Mouse (Mus musculus): Measurements from ENCODE around the gene Minpp1.
A peak's percentile ranks its signal among the peaks of the same experiment; 100 is the strongest.

Minpp1 gene

DNA sequence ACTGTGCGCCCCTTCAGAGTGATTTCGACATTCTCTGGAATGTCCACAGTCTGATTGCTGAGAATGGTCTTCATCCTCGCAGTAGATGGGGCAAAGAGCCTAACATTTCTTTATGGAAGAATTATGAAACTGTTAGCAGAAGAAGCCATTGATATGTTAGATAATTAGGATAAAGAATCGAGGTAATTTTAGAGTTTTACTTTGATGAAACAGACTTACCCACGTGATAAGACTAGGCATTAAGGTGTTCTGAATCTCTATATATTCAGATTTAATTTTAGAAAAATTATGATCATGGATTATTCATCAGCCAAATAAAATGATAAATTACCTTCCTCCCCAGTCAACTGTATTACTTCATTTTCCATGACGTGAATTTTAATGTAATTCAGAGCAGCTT lies 19.1 kb upstream of the Minpp1 start, which contains the start of gene Rpl9-ps6:
Rpl9-ps6 (minus strand) TSS at position 101 of the 400 bp plus-strand sequence.
- Histone ChIP-seq H3K4me1 (replicated peaks; ENCODE audit: low read depth, low read length) (no peaks in the 10 kb centered on the region), H3K27me3 (ENCODE audit: insufficient read depth, low read length) (no peaks in the 10 kb centered on the region), H3K36me3 (ENCODE audit: insufficient read depth, low read length) (no peaks in the 10 kb centered on the region), H3K9me3 (ENCODE audit: low read length) (no peaks in the 10 kb centered on the region), H3K4me3 (replicated peaks; ENCODE audit: low read length) (no peak within 1 kb of the TSS)
- TF ChIP-seq POU5F1 (IDR thresholded peaks at IDR 0.05; ENCODE audit: borderline replicate concordance, low read length), result no peak
- no peak for TF ChIP-seq CTCF (conservative IDR thresholded peaks at IDR 0.05; ENCODE audit: low read length)
- no peak for TF ChIP-seq NANOG (IDR thresholded peaks at IDR 0.05; ENCODE audit: borderline replicate concordance, low read length)

DNA sequence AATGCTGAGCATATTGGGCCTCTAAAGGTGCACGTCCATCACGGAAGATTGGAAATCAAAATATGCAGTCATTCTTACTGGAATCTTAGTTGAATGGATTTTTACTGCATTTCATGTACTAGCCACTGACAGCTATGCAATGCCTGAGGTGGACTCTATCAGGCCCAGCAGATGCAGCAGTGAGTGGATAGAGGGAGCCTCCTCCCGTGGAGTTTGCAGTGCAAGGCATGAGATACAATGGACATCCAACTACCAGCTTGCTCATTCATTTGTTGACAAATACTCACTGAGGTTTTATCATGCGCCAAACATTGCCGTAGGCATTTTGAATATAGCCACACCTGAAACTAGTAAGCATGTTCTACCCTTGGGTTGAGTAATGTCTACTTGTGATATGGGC lies 18.2 kb upstream of the Minpp1 start:
- Histone ChIP-seq H3K4me3 (replicated peaks; ENCODE audit: low read length) (no peak overlapping the region), H3K4me1 (replicated peaks; ENCODE audit: low read depth, low read length) (no peaks in the 10 kb centered on the region), H3K27me3 (ENCODE audit: insufficient read depth, low read length) (no peaks in the 10 kb centered on the region), H3K9me3 (ENCODE audit: low read length) (no peaks in the 10 kb centered on the region), H3K36me3 (ENCODE audit: insufficient read depth, low read length) (no peaks in the 10 kb centered on the region)
- TF ChIP-seq NANOG (IDR thresholded peaks at IDR 0.05; ENCODE audit: borderline replicate concordance, low read length) (no peak), POU5F1 (IDR thresholded peaks at IDR 0.05; ENCODE audit: borderline replicate concordance, low read length) (no peak)

GRCm38 (mm10) chr19:32470059-32470497 lies 15.5 kb upstream of the Minpp1 start:
- H3K9me3 ChIP-seq (ENCODE audit: low read length), result no peaks in the 10 kb centered on the region
- H3K27me3 ChIP-seq (ENCODE audit: insufficient read depth, low read length), result no peaks in the 10 kb centered on the region
- H3K4me3 ChIP-seq (replicated peaks; ENCODE audit: low read length), result no peak overlapping the region
- H3K4me1 ChIP-seq (replicated peaks; ENCODE audit: low read depth, low read length), result no peaks in the 10 kb centered on the region
- TF ChIP-seq POU5F1 (IDR thresholded peaks at IDR 0.05; ENCODE audit: borderline replicate concordance, low read length), result no peak
- TF ChIP-seq NANOG (IDR thresholded peaks at IDR 0.05; ENCODE audit: borderline replicate concordance, low read length), result no peak
- TF ChIP-seq CTCF (conservative IDR thresholded peaks at IDR 0.05; ENCODE audit: low read length), result peak; percentile 99
- no peaks in the 10 kb centered on the region for H3K36me3 ChIP-seq (ENCODE audit: insufficient read depth, low read length)

DNA sequence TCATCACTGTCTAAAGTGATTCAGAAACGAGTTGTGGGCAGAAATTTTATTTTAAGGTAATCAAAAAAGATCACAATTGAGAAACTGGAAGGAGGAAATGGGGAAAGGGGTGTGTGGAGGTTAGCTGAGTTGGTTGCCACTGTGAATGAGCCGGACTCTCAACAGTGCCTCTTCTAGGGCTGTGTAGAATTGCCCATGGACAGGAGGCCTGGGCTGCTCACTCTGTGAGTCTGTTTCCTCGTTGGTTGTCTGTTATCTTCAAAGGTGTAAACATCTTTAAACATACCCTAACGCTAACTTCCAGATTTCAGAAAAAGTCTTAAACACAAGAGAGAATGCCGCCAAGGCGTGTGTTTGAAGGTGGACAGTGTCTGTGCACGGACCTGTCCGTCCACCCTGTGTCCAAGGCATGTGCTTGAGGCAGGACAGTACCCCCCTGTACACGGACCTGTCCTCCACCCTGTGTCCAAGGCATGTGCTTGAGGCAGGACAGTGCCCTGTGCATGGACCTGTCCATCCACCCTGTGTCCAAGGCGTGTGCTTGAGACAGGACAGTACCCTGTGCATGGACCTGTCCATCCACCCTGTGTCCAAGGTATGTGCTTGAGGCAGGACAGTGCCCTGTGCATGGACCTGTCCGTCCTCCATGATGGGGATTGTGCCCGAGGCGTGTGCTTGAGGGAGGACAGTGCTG lies 14.9 kb upstream of the Minpp1 start:
- Histone ChIP-seq H3K27me3 (ENCODE audit: insufficient read depth, low read length) (no peaks in the 10 kb centered on the region), H3K4me1 (replicated peaks; ENCODE audit: low read depth, low read length) (no peaks in the 10 kb centered on the region), H3K9me3 (ENCODE audit: low read length) (no peaks in the 10 kb centered on the region), H3K36me3 (ENCODE audit: insufficient read depth, low read length) (no peaks in the 10 kb centered on the region), H3K4me3 (replicated peaks; ENCODE audit: low read length) (no peak overlapping the region)
- TF ChIP-seq NANOG (IDR thresholded peaks at IDR 0.05; ENCODE audit: borderline replicate concordance, low read length) (no peak), POU5F1 (IDR thresholded peaks at IDR 0.05; ENCODE audit: borderline replicate concordance, low read length) (no peak), CTCF (conservative IDR thresholded peaks at IDR 0.05; ENCODE audit: low read length) (no peak)

- TF ChIP-seq NANOG (IDR thresholded peaks at IDR 0.05; ENCODE audit: borderline replicate concordance, low read length), result no peak
- no peak for TF ChIP-seq CTCF (conservative IDR thresholded peaks at IDR 0.05; ENCODE audit: low read length)
- TF ChIP-seq POU5F1 (IDR thresholded peaks at IDR 0.05; ENCODE audit: borderline replicate concordance, low read length), result no peak
- Histone ChIP-seq H3K4me1 (replicated peaks; ENCODE audit: low read depth, low read length) (no peaks in the 10 kb centered on the region), H3K36me3 (ENCODE audit: insufficient read depth, low read length) (no peaks in the 10 kb centered on the region), H3K9me3 (ENCODE audit: low read length) (no peaks in the 10 kb centered on the region), H3K27me3 (ENCODE audit: insufficient read depth, low read length) (peaks cover 2% of the 10 kb centered on the region; the same call in 1 of the 2 replicates), H3K4me3 (replicated peaks; ENCODE audit: low read length) (no peak overlapping the region)
Observed at GRCm38 (mm10) chr19:32476016-32476711, 9.4 kb upstream of the Minpp1 start.

DNA sequence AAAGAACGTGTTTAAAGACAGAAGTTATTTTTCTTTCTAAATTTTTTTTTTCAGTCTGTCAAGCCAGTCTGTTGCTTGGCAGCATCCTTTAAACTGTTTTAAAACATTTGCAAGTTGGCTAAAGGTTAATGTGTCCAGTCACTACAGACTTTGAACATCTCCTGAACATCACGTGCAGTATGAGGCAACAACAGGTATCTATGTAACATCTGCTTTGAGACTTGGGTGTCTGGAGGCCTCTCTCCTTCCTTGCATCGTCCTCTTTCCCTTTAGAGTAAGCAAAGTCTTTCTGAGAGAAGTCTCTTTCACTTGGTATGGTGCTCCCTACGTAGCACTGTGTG lies 8.9 kb upstream of the Minpp1 start:
- no peak for TF ChIP-seq POU5F1 (IDR thresholded peaks at IDR 0.05; ENCODE audit: borderline replicate concordance, low read length)
- TF ChIP-seq CTCF (conservative IDR thresholded peaks at IDR 0.05; ENCODE audit: low read length), result no peak
- Histone ChIP-seq H3K36me3 (ENCODE audit: insufficient read depth, low read length) (no peaks in the 10 kb centered on the region), H3K27me3 (ENCODE audit: insufficient read depth, low read length) (peaks cover 2% of the 10 kb centered on the region; the same call in 1 of the 2 replicates), H3K4me1 (replicated peaks; ENCODE audit: low read depth, low read length) (no peaks in the 10 kb centered on the region), H3K4me3 (replicated peaks; ENCODE audit: low read length) (no peak overlapping the region), H3K9me3 (ENCODE audit: low read length) (no peaks in the 10 kb centered on the region)

DNA sequence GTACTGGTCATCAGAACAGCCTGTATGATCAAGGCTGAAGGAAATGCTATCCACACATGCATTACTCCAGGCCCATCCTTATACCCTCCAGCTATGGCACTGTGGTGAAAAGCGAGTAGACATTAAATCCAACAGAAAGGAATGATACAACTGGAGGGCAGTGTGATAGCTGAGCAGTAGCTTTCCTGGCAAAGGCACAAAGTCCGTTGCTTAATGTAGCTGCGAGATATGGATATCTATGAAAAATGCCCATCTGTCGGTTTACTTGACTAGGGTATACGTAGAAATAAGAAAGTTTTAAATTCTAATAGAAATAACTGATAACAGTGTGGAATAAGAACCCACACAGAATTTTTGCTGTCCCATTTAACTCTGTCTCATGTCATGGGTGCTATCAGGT lies 5.3 kb upstream of the Minpp1 start:
- H3K27me3 ChIP-seq (ENCODE audit: insufficient read depth, low read length), result peaks cover 2% of the 10 kb centered on the region
- no peaks in the 10 kb centered on the region for H3K9me3 ChIP-seq (ENCODE audit: low read length)
- H3K36me3 ChIP-seq (ENCODE audit: insufficient read depth, low read length), result no peaks in the 10 kb centered on the region
- H3K4me3 ChIP-seq (replicated peaks; ENCODE audit: low read length), result no peak overlapping the region
- TF ChIP-seq NANOG (IDR thresholded peaks at IDR 0.05; ENCODE audit: borderline replicate concordance, low read length), result no peak
- TF ChIP-seq POU5F1 (IDR thresholded peaks at IDR 0.05; ENCODE audit: borderline replicate concordance, low read length), result no peak
- TF ChIP-seq CTCF (conservative IDR thresholded peaks at IDR 0.05; ENCODE audit: low read length), result no peak
- peaks cover 4% of the 10 kb centered on the region for H3K4me1 ChIP-seq (replicated peaks; ENCODE audit: low read depth, low read length)

GRCm38 (mm10) chr19:32480791-32481442 lies 4.7 kb upstream of the Minpp1 start:
- Histone ChIP-seq H3K9me3 (ENCODE audit: low read length) (no peaks in the 10 kb centered on the region), H3K36me3 (ENCODE audit: insufficient read depth, low read length) (no peaks in the 10 kb centered on the region), H3K4me1 (replicated peaks; ENCODE audit: low read depth, low read length) (peaks cover 4% of the 10 kb centered on the region), H3K4me3 (replicated peaks; ENCODE audit: low read length) (no peak overlapping the region), H3K27me3 (ENCODE audit: insufficient read depth, low read length) (peaks cover 2% of the 10 kb centered on the region)
- TF ChIP-seq NANOG (IDR thresholded peaks at IDR 0.05; ENCODE audit: borderline replicate concordance, low read length), result no peak
- TF ChIP-seq POU5F1 (IDR thresholded peaks at IDR 0.05; ENCODE audit: borderline replicate concordance, low read length), result no peak
- TF ChIP-seq CTCF (conservative IDR thresholded peaks at IDR 0.05; ENCODE audit: low read length), result no peak

Data from E14TG2a.4 (cell line).